Mouse (Mus musculus) urinary bladder, postnatal 14 days (tissue): ENCODE data around the gene Atp6v1e1.
"Not testable (repeated sequence)": the region's sequence is repeated elsewhere in the genome, so short reads cannot be mapped to it uniquely, and the experiment has no call there.

Source experiments
- DNase-seq: peaks from one replicate; pipeline ENCODE4 v3.0.0; 2021; ENCODE audit warnings: low spot score

Gene Atp6v1e1

GRCm38 (mm10) chr6:120822307-120822928, at the start of gene Atp6v1e1:
Gene Atp6v1e1, minus strand, starts transcription at chr6:120822793.
- peak; percentile 92 for DNase-seq

GRCm38 (mm10) chr6:120871286-120871685, 48.7 kb upstream of the Atp6v1e1 start:
- no peak for DNase-seq

GRCm38 (mm10) chr6:120868824-120869223, 46.2 kb upstream of the Atp6v1e1 start:
- DNase-seq: no peak

- no peak for DNase-seq
Observed at GRCm38 (mm10) chr6:120866051-120866814, 43.6 kb upstream of the Atp6v1e1 start.

- no peak for DNase-seq
Observed at GRCm38 (mm10) chr6:120860079-120860478, 37.5 kb upstream of the Atp6v1e1 start.

- DNase-seq: no peak
Observed at GRCm38 (mm10) chr6:120858217-120858711, 35.7 kb upstream of the Atp6v1e1 start.

GRCm38 (mm10) chr6:120854413-120854812, 31.8 kb upstream of the Atp6v1e1 start:
- DNase-seq: no peak

GRCm38 (mm10) chr6:120850720-120851119, 28.1 kb upstream of the Atp6v1e1 start:
- not testable (repeated sequence) for DNase-seq

- no peak for DNase-seq
Observed at GRCm38 (mm10) chr6:120841754-120842153, 19.2 kb upstream of the Atp6v1e1 start.

GRCm38 (mm10) chr6:120840258-120840657, 17.7 kb upstream of the Atp6v1e1 start:
- no peak for DNase-seq

GRCm38 (mm10) chr6:120837152-120837530, 14.5 kb upstream of the Atp6v1e1 start:
- DNase-seq: no peak

- peak; percentile 38 for DNase-seq
Observed at GRCm38 (mm10) chr6:120836389-120837151, 14.0 kb upstream of the Atp6v1e1 start.

GRCm38 (mm10) chr6:120835474-120836374, 13.1 kb upstream of the Atp6v1e1 start, which contains the start of gene Bcl2l13:
Gene Bcl2l13, plus strand, starts transcription at chr6:120836212.
- peak; percentile 96 for DNase-seq

- no peak for DNase-seq
Observed at GRCm38 (mm10) chr6:120834766-120835321, 12.3 kb upstream of the Atp6v1e1 start.

- DNase-seq: peak; percentile 32
Observed at GRCm38 (mm10) chr6:120832097-120832496, 9.5 kb upstream of the Atp6v1e1 start.

GRCm38 (mm10) chr6:120830866-120831608, 8.4 kb upstream of the Atp6v1e1 start:
- no peak for DNase-seq

- DNase-seq: no peak
Observed at GRCm38 (mm10) chr6:120830056-120830455, 7.5 kb upstream of the Atp6v1e1 start.

- no peak for DNase-seq
Observed at GRCm38 (mm10) chr6:120822937-120823614, 483 bp upstream of the Atp6v1e1 start.

- no peak for DNase-seq
Observed at GRCm38 (mm10) chr6:120821715-120822114, 878 bp downstream of the Atp6v1e1 start.

- DNase-seq: no peak
Observed at GRCm38 (mm10) chr6:120820941-120821340, 1.7 kb downstream of the Atp6v1e1 start.
